Mouse (Mus musculus) stomach, embryonic 15.5 days (tissue): ENCODE data around the gene Epha4. TPM values are rescaled to one million over a fixed set of nuclear protein-coding genes. Genes with fewer than 3 reads are reported as not detected.

Experiments
- ATAC-seq: fragments of 200-750 bp; cut with Nextera tagmentation; 2 replicates; pipeline ENCODE4 v1.8.0; 2017; ENCODE audit warnings: low read depth, moderate number of reproducible peaks, moderate TSS enrichment; ENCODE audit not compliant: insufficient read depth, low FRiP score
- H3K27ac ChIP-seq: fragments of 300-500 bp; sonication (generic); 2 replicates; pipeline ENCODE4 v1.5.1; 2015; ENCODE audit warnings: mild to moderate bottlenecking, inconsistent platforms
- H3K27me3 ChIP-seq: fragments of 300-500 bp; sonication (generic); replicated peaks from 2 replicates; pipeline ENCODE4 v1.6.1; 2015; ENCODE audit warnings: inconsistent platforms
- H3K36me3 ChIP-seq: fragments of 300-500 bp; sonication (generic); 2 replicates; pipeline ENCODE4 v1.6.1; 2015; ENCODE audit warnings: inconsistent platforms
- H3K4me1 ChIP-seq: fragments of 300-500 bp; sonication (generic); 2 replicates; pipeline ENCODE4 v1.6.1; 2015; ENCODE audit warnings: inconsistent platforms
- H3K4me2 ChIP-seq: fragments of 300-500 bp; sonication (generic); 2 replicates; pipeline ENCODE4 v1.6.1; 2015; ENCODE audit warnings: mild to moderate bottlenecking, inconsistent platforms
- H3K4me3 ChIP-seq: fragments of 300-500 bp; sonication (generic); replicated peaks from 2 replicates; pipeline ENCODE4 v1.5.1; 2015; ENCODE audit warnings: inconsistent platforms
- H3K9ac ChIP-seq: fragments of 300-500 bp; sonication (generic); 2 replicates; pipeline ENCODE4 v1.6.1; 2015; ENCODE audit warnings: inconsistent platforms
- H3K9me3 ChIP-seq: fragments of 300-500 bp; sonication (generic); 2 replicates; pipeline ENCODE4 v1.6.1; 2016; ENCODE audit warnings: inconsistent platforms
- WGBS: fragments of 180-500 bp; shearing (Covaris S2); methylation state at CpG from one replicate; pipeline ENCODE4 v1.1.7; 2015; 5-methylcytosine and 5-hydroxymethylcytosine counted together
- polyA plus RNA-seq: library from polyadenylated mRNA; unstranded; fragments of >200 nt; fragmentation: Nextera tagmentation; extraction: Ambion mirVana; gene quantifications from 2 replicates; pipeline ENCODE4 v1.2.1, GENCODE M21; 2015

Epha4 gene
- polyA plus RNA-seq = 9.4 and 11.8 TPM in 2 replicates

- Histone ChIP-seq H3K9me3 (no peaks in the 10 kb centered on the region), H3K4me3 (peak within 1 kb of the TSS; percentile 62), H3K36me3 (no peaks in the 10 kb centered on the region), H3K27me3 (peaks cover 12% of the 10 kb centered on the region; the same call in 1 of the 2 replicates), H3K27ac (peak within 1 kb of the TSS; percentile 63), H3K4me2 (peak within 1 kb of the TSS; percentile 97), H3K4me1 (peaks cover 18% of the 10 kb centered on the region; the same call in 1 of the 2 replicates), H3K9ac (peak within 1 kb of the TSS; percentile 34)
- under 1% methylated on average over 40 of the region's 40 CpGs for WGBS
- ATAC-seq = peak; percentile 94
These were observed at the start of gene Epha4 for GRCm38 (mm10) chr1:77514963-77515650. Gene Epha4 (minus strand): TSS chr1:77515088.

- 81% methylated on average over 3 of the region's 3 CpGs for WGBS
- H3K27me3 ChIP-seq = no peaks in the 10 kb centered on the region
These were observed 41.3 kb upstream of the Epha4 start for GRCm38 (mm10) chr1:77556199-77556598.

GRCm38 (mm10) chr1:77551927-77552326, 37.0 kb upstream of the Epha4 start:
- ATAC-seq = no peak
- Histone ChIP-seq H3K4me3 (no peak overlapping the region), H3K27ac (no peak overlapping the region), H3K36me3 (no peaks in the 10 kb centered on the region), H3K27me3 (no peaks in the 10 kb centered on the region), H3K4me1 (no peaks in the 10 kb centered on the region), H3K4me2 (no peak overlapping the region), H3K9ac (no peak overlapping the region), H3K9me3 (no peaks in the 10 kb centered on the region)
- 96% methylated on average over 7 of the region's 7 CpGs for WGBS

More at GRCm38 (mm10) chr1:77556199-77556598, 41.3 kb upstream of the Epha4 start:
- no peak for ATAC-seq
- H3K9ac ChIP-seq = no peak overlapping the region
- H3K27ac ChIP-seq = no peak overlapping the region
- H3K4me3 ChIP-seq = no peak overlapping the region
- no peaks in the 10 kb centered on the region for H3K4me1 ChIP-seq
- no peak overlapping the region for H3K4me2 ChIP-seq
- H3K9me3 ChIP-seq = no peaks in the 10 kb centered on the region
- H3K36me3 ChIP-seq = no peaks in the 10 kb centered on the region

- no peak for ATAC-seq
- WGBS = 69% methylated on average over 6 of the region's 6 CpGs
These were observed 30.8 kb upstream of the Epha4 start for GRCm38 (mm10) chr1:77545722-77546121.

GRCm38 (mm10) chr1:77545035-77545434, 30.1 kb upstream of the Epha4 start:
- ATAC-seq = no peak
- Histone ChIP-seq H3K4me2 (no peak overlapping the region), H3K9me3 (no peaks in the 10 kb centered on the region), H3K4me1 (no peaks in the 10 kb centered on the region), H3K27ac (no peak overlapping the region), H3K27me3 (no peaks in the 10 kb centered on the region), H3K9ac (no peak overlapping the region), H3K4me3 (no peak overlapping the region), H3K36me3 (no peaks in the 10 kb centered on the region)
- 87% methylated on average over 1 of the region's 1 CpGs for WGBS

More at GRCm38 (mm10) chr1:77545722-77546121, 30.8 kb upstream of the Epha4 start:
- no peak overlapping the region for H3K9ac ChIP-seq
- no peak overlapping the region for H3K27ac ChIP-seq
- H3K27me3 ChIP-seq = no peaks in the 10 kb centered on the region
- H3K9me3 ChIP-seq = no peaks in the 10 kb centered on the region
- H3K36me3 ChIP-seq = no peaks in the 10 kb centered on the region
- no peaks in the 10 kb centered on the region for H3K4me1 ChIP-seq
- no peak overlapping the region for H3K4me2 ChIP-seq
- H3K4me3 ChIP-seq = no peak overlapping the region

- H3K4me3 ChIP-seq = no peak overlapping the region
- 44% methylated on average over 3 of the region's 3 CpGs for WGBS
- H3K27me3 ChIP-seq = no peaks in the 10 kb centered on the region
- ATAC-seq = no peak
- no peaks in the 10 kb centered on the region for H3K36me3 ChIP-seq
- no peaks in the 10 kb centered on the region for H3K9me3 ChIP-seq
- no peaks in the 10 kb centered on the region for H3K4me1 ChIP-seq
- H3K4me2 ChIP-seq = no peak overlapping the region
- H3K9ac ChIP-seq = no peak overlapping the region
- no peak overlapping the region for H3K27ac ChIP-seq
These were observed 29.4 kb upstream of the Epha4 start for GRCm38 (mm10) chr1:77544279-77544678.

- Histone ChIP-seq H3K9me3 (no peaks in the 10 kb centered on the region), H3K36me3 (no peaks in the 10 kb centered on the region), H3K4me1 (no peaks in the 10 kb centered on the region), H3K4me2 (no peak overlapping the region), H3K27me3 (no peaks in the 10 kb centered on the region), H3K9ac (no peak overlapping the region), H3K4me3 (no peak overlapping the region), H3K27ac (no peak overlapping the region)
- WGBS = 81% methylated on average over 12 of the region's 12 CpGs
- ATAC-seq = no peak
These were observed 25.1 kb upstream of the Epha4 start for GRCm38 (mm10) chr1:77539945-77540344.

- no peak overlapping the region for H3K4me2 ChIP-seq
- no peaks in the 10 kb centered on the region for H3K4me1 ChIP-seq
- no peaks in the 10 kb centered on the region for H3K27me3 ChIP-seq
- no peak overlapping the region for H3K27ac ChIP-seq
- ATAC-seq = no peak
- H3K9me3 ChIP-seq = no peaks in the 10 kb centered on the region
- WGBS = 51% methylated on average over 2 of the region's 2 CpGs
- no peak overlapping the region for H3K9ac ChIP-seq
- no peaks in the 10 kb centered on the region for H3K36me3 ChIP-seq
- no peak overlapping the region for H3K4me3 ChIP-seq
These were observed 23.7 kb upstream of the Epha4 start for GRCm38 (mm10) chr1:77538559-77538958.

- Histone ChIP-seq H3K4me3 (no peak overlapping the region), H3K27me3 (no peaks in the 10 kb centered on the region), H3K4me2 (no peak overlapping the region), H3K36me3 (no peaks in the 10 kb centered on the region), H3K4me1 (no peaks in the 10 kb centered on the region), H3K27ac (no peak overlapping the region), H3K9ac (no peak overlapping the region), H3K9me3 (no peaks in the 10 kb centered on the region)
- ATAC-seq = no peak
- 32% methylated on average over 5 of the region's 5 CpGs for WGBS
These were observed 21.0 kb upstream of the Epha4 start for GRCm38 (mm10) chr1:77535905-77536304.

GRCm38 (mm10) chr1:77532576-77533183, 17.8 kb upstream of the Epha4 start:
- no peak overlapping the region for H3K4me2 ChIP-seq
- no peak overlapping the region for H3K9ac ChIP-seq
- H3K27me3 ChIP-seq = no peaks in the 10 kb centered on the region
- WGBS = 42% methylated on average over 6 of the region's 6 CpGs
- H3K27ac ChIP-seq = no peak overlapping the region
- no peaks in the 10 kb centered on the region for H3K36me3 ChIP-seq
- H3K9me3 ChIP-seq = no peaks in the 10 kb centered on the region
- H3K4me3 ChIP-seq = no peak overlapping the region
- ATAC-seq = no peak
- no peaks in the 10 kb centered on the region for H3K4me1 ChIP-seq

- Histone ChIP-seq H3K9me3 (no peaks in the 10 kb centered on the region), H3K4me1 (no peaks in the 10 kb centered on the region), H3K27me3 (no peaks in the 10 kb centered on the region), H3K4me2 (no peak overlapping the region), H3K36me3 (no peaks in the 10 kb centered on the region), H3K4me3 (no peak overlapping the region), H3K27ac (no peak overlapping the region), H3K9ac (no peak overlapping the region)
- 61% methylated on average over 5 of the region's 5 CpGs for WGBS
- ATAC-seq = no peak
These were observed 17.2 kb upstream of the Epha4 start for GRCm38 (mm10) chr1:77531934-77532575.

- no peak overlapping the region for H3K27ac ChIP-seq
- ATAC-seq = no peak
- H3K4me3 ChIP-seq = no peak overlapping the region
- WGBS = 65% methylated on average over 8 of the region's 8 CpGs
- H3K9me3 ChIP-seq = no peaks in the 10 kb centered on the region
- H3K9ac ChIP-seq = no peak overlapping the region
- no peak overlapping the region for H3K4me2 ChIP-seq
- H3K4me1 ChIP-seq = no peaks in the 10 kb centered on the region
- H3K36me3 ChIP-seq = no peaks in the 10 kb centered on the region
- no peaks in the 10 kb centered on the region for H3K27me3 ChIP-seq
These were observed 10.2 kb upstream of the Epha4 start for GRCm38 (mm10) chr1:77525082-77525481.
